Comparison of ENCODE assay signal across 8 mouse cellular contexts in the genomic region with DNA sequence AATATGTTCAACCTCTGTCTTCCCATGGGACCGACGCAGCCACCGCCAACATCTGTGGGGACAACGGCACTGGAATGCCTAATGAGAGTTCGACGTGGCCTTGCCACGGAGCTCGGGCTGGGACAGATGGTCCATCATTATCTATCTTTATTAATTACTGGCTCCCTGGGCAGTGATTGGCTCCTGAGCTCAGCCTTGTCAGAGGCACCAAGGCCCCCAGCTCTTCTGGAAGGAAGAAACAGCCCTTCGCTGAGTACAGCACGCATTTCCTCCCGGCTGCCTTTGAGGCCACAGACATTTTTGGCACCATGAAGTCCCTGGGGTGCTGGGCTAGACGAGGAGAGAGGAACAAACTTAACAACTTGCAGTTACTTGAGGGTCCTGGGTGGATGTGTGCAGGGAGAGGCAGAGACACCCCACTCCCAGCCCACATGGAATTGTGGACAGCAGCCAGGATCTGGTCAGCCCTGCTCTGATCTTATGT. TPM values are rescaled to one million over a fixed set of nuclear protein-coding genes. Genes with fewer than 3 reads are reported as not detected.
DNase-seq lines count a peak whose midpoint lies in the region; ATAC-seq and TF ChIP-seq lines count a peak whose summit lies in the region.

No protein-coding gene starts in this region.

- no peaks in the 10 kb centered on the region for H3K36me3 ChIP-seq in heart, embryonic 10.5 days
- H3K36me3 ChIP-seq in embryonic facial prominence, embryonic 15.5 days, result no peaks in the 10 kb centered on the region
- no peaks in the 10 kb centered on the region for H3K36me3 ChIP-seq in hindbrain, embryonic 12.5 days
- H3K36me3 ChIP-seq in midbrain, postnatal 0 days (ENCODE audit: insufficient read depth, low read length), result no peaks in the 10 kb centered on the region

- peaks cover 70% of the 10 kb centered on the region for H3K27me3 ChIP-seq in heart, embryonic 10.5 days (ENCODE audit: insufficient read depth, poor library complexity, severe bottlenecking)
- H3K27me3 ChIP-seq in embryonic facial prominence, embryonic 15.5 days, result no peaks in the 10 kb centered on the region; the same call in 1 of the 2 replicates
- no peaks in the 10 kb centered on the region; the same call in 1 of the 2 replicates for H3K27me3 ChIP-seq in hindbrain, embryonic 12.5 days
- no peaks in the 10 kb centered on the region for H3K27me3 ChIP-seq in midbrain, postnatal 0 days (ENCODE audit: insufficient read depth, low read length)

- peaks cover 12% of the 10 kb centered on the region; the same call in 1 of the 2 replicates for H3K4me1 ChIP-seq in heart, embryonic 10.5 days
- peaks cover 30% of the 10 kb centered on the region for H3K4me1 ChIP-seq in embryonic facial prominence, embryonic 15.5 days
- peaks cover 45% of the 10 kb centered on the region for H3K4me1 ChIP-seq in hindbrain, embryonic 12.5 days
- peaks cover 3% of the 10 kb centered on the region; the same call in 1 of the 2 replicates for H3K4me1 ChIP-seq in midbrain, postnatal 0 days (ENCODE audit: insufficient read depth, low read length)

- ATAC-seq in embryonic facial prominence, embryonic 15.5 days (ENCODE audit: insufficient number of reproducible peaks, low FRiP score, low TSS enrichment, low read depth), result 0 out of 2 replicates have a peak, but pooled peaks have one; percentile 25
- peak; percentile 57 for ATAC-seq in hindbrain, embryonic 12.5 days (ENCODE audit: low FRiP score)
- ATAC-seq in midbrain, postnatal 0 days (ENCODE audit: low FRiP score), result no peak

- H3K27ac ChIP-seq in heart, embryonic 10.5 days, result no peak overlapping the region
- H3K27ac ChIP-seq in embryonic facial prominence, embryonic 15.5 days (replicated peaks), result 0 out of 2 replicates have a peak overlapping the region, but pooled peaks have one; percentile 29
- peak overlapping the region; percentile 82 for H3K27ac ChIP-seq in hindbrain, embryonic 12.5 days
- H3K27ac ChIP-seq in midbrain, postnatal 0 days (ENCODE audit: low read depth, low read length), result no peak overlapping the region

- H3K4me3 ChIP-seq in heart, embryonic 10.5 days, result no peak overlapping the region
- H3K4me3 ChIP-seq in embryonic facial prominence, embryonic 15.5 days (replicated peaks), result no peak overlapping the region
- H3K4me3 ChIP-seq in hindbrain, embryonic 12.5 days, result no peak overlapping the region
- no peak overlapping the region for H3K4me3 ChIP-seq in midbrain, postnatal 0 days (ENCODE audit: low read depth, low read length)

- no peak overlapping the region for H3K9ac ChIP-seq in embryonic facial prominence, embryonic 15.5 days
- no peak overlapping the region for H3K9ac ChIP-seq in hindbrain, embryonic 12.5 days
- H3K9ac ChIP-seq in midbrain, postnatal 0 days (replicated peaks; ENCODE audit: low read length, poor library complexity, severe bottlenecking), result no peak overlapping the region

- intact Hi-C loops in left cerebral cortex, postnatal 25 days (cut with DNase I), result no loop called here

- H3K9me3 ChIP-seq in heart, embryonic 10.5 days, result no peaks in the 10 kb centered on the region
- H3K9me3 ChIP-seq in embryonic facial prominence, embryonic 15.5 days (replicated peaks), result no peaks in the 10 kb centered on the region
- H3K9me3 ChIP-seq in hindbrain, embryonic 12.5 days (replicated peaks), result no peaks in the 10 kb centered on the region
- no peaks in the 10 kb centered on the region for H3K9me3 ChIP-seq in midbrain, postnatal 0 days (ENCODE audit: low read length)

- WGBS in heart, embryonic 10.5 days, result 74% methylated on average over 12 of the region's 12 CpGs
- 53% methylated on average over 12 of the region's 12 CpGs for WGBS in embryonic facial prominence, embryonic 15.5 days
- WGBS in hindbrain, embryonic 12.5 days, result 32% methylated on average over 12 of the region's 12 CpGs
- 42% methylated on average over 12 of the region's 12 CpGs for WGBS in midbrain, postnatal 0 days

- no peak overlapping the region for H3K4me2 ChIP-seq in embryonic facial prominence, embryonic 15.5 days (replicated peaks)
- H3K4me2 ChIP-seq in hindbrain, embryonic 12.5 days (replicated peaks), result no peak overlapping the region
- no peak overlapping the region for H3K4me2 ChIP-seq in midbrain, postnatal 0 days (ENCODE audit: low read depth, low read length, poor library complexity, severe bottlenecking)

- peak; percentile 59 to 71 for DNase-seq in heart, adult 18-20 months
- no peak for DNase-seq in heart, embryonic 10.5 days (ENCODE audit: low spot score)
- DNase-seq in midbrain, postnatal 0 days (ENCODE audit: low spot score), result peak; percentile 55
- no peak for DNase-seq in layer of hippocampus, postnatal 14 days (ENCODE audit: low spot score in 2 of 2)
- DNase-seq in adipocyte (ENCODE audit: low spot score), result no peak
- DNase-seq in left cerebral cortex, postnatal 25 days (ENCODE audit: low spot score in 2 of 2), result no peak

- no peak for TF ChIP-seq CTCF in midbrain, postnatal 0 days (IDR thresholded peaks at IDR 0.05)

RNA-seq across cellular contexts. Expression of a gene that starts 13.7 kb away (rescaled TPM):
- under 1 TPM in 1 of 2 experiments, not detected in 1; 0.10 TPM for total RNA-seq in heart, adult 18-20 months (2021)
- polyA plus RNA-seq in heart, embryonic 10.5 days (2016; fragmentation: Nextera tagmentation; extraction: Ambion mirVana), result 0.73 TPM in 1 of 2 replicates, not detected in the other
- polyA plus RNA-seq in embryonic facial prominence, embryonic 15.5 days (2015; fragmentation: Nextera tagmentation; extraction: Ambion mirVana), result 2.0 and 2.5 TPM in 2 replicates
- polyA plus RNA-seq in hindbrain, embryonic 12.5 days (2016; fragmentation: Nextera tagmentation; extraction: Ambion mirVana), result 1.7 and 2.0 TPM in 2 replicates
- total RNA-seq in midbrain, postnatal 0 days (2014; rRNA removed), result 21.5 and 57.5 TPM in 2 replicates
- polyA plus RNA-seq in midbrain, postnatal 0 days (2015; fragmentation: Nextera tagmentation; extraction: Ambion mirVana), result 3.1 and 3.7 TPM in 2 replicates
- total RNA-seq in layer of hippocampus, postnatal 14 days (2021), result 10 to 100 TPM; 29.9 to 33.8 TPM
- total RNA-seq in left cerebral cortex, postnatal 25 days (2021), result 10 to 100 TPM; 35.0 to 37.6 TPM

Comparison
In these comparisons a context has a peak if more than half of its experiments do, and no peak if none do; other contexts are left out.
1. DNase-seq: peak in heart, adult 18-20 months (2 of 2) and midbrain, postnatal 0 days (single experiment); none in heart, embryonic 10.5 days (single experiment), layer of hippocampus, postnatal 14 days (0 of 2), adipocyte (single experiment) and left cerebral cortex, postnatal 25 days (0 of 2).
2. H3K27ac ChIP-seq: peak in embryonic facial prominence, embryonic 15.5 days (single experiment) and hindbrain, embryonic 12.5 days (single experiment); none in heart, embryonic 10.5 days (single experiment) and midbrain, postnatal 0 days (single experiment).
3. RNA of a gene that starts 13.7 kb away (total RNA-seq): 21.5 to 57.5 TPM in midbrain, postnatal 0 days, 35.0 to 37.6 TPM in left cerebral cortex, postnatal 25 days and 29.9 to 33.8 TPM in layer of hippocampus, postnatal 14 days; 0.10 TPM in heart, adult 18-20 months; every median in the first group is over 10 times any median in the second.